Mouse (Mus musculus): Measurements from ENCODE around the gene Rtbdn.
A peak's percentile ranks its signal among the peaks of the same experiment; 100 is the strongest.

The Rtbdn gene

GRCm38 (mm10) chr8:84997649-84998295 lies 51.0 kb downstream of the Rtbdn start:
- peak; percentile 89 for DNase-seq (ENCODE audit: extremely low spot score, low spot score)

Measured in neural tube, embryonic 10.5 days (tissue).